Mouse (Mus musculus): ENCODE data around the gene Hgfac.

DNA sequence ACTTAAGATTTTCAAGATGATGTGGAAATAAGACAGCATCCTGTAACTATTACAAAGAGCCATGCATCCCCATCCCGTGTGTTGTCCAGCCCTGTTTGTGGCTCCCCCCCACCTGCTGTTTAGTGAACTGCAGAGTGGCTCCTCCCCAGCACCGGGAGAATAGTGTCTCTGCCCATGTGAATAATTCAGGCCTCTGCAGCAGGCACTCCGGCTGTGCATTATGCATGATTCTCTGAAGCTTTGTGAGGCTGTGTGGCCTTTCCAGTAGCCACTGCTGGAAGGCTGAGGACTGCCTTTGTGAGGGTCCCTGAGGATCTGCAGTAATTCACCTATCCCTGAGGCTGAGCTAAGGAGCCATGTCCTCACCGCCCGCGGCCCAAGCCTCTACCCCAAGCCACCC, 27.3 kb upstream of the Hgfac start:
- TF ChIP-seq EP300 (optimal IDR thresholded peaks at IDR 0.05): no peak
- no peak for TF ChIP-seq CTCF (IDR thresholded peaks at IDR 0.05; ENCODE audit: low read depth)
